Mouse (Mus musculus) midbrain, embryonic 12.5 days (tissue): ENCODE measurements around the gene Rnf6. TPM values are rescaled to one million over a fixed set of nuclear protein-coding genes. Genes with fewer than 3 reads are reported as not detected.
A peak's percentile ranks its signal among the peaks of the same experiment; 100 is the strongest.

Experiments
- ATAC-seq: fragments of 200-750 bp; cut with Nextera tagmentation; 2 replicates; pipeline ENCODE4 v1.8.0; 2017; ENCODE audit warnings: low read depth, moderate TSS enrichment, moderate library complexity; ENCODE audit not compliant: low FRiP score
- H3K27ac ChIP-seq: fragments of 300-500 bp; sonication (generic); replicated peaks from 2 replicates; pipeline ENCODE4 v1.5.1; 2016; ENCODE audit warnings: mild to moderate bottlenecking
- H3K27me3 ChIP-seq: fragments of 300-500 bp; sonication (generic); 2 replicates; pipeline ENCODE4 v1.6.1; 2016; ENCODE audit warnings: mild to moderate bottlenecking
- H3K36me3 ChIP-seq: fragments of 300-500 bp; sonication (generic); 2 replicates; pipeline ENCODE4 v1.6.1; 2016
- H3K4me1 ChIP-seq: fragments of 300-500 bp; sonication (generic); 2 replicates; pipeline ENCODE4 v1.6.1; 2016
- H3K4me2 ChIP-seq: fragments of 300-500 bp; sonication (generic); replicated peaks from 2 replicates; pipeline ENCODE4 v1.6.1; 2016; ENCODE audit warnings: mild to moderate bottlenecking, moderate library complexity
- H3K4me3 ChIP-seq: fragments of 300-500 bp; sonication (generic); 2 replicates; pipeline ENCODE4 v1.5.1; 2016; ENCODE audit warnings: mild to moderate bottlenecking
- H3K9ac ChIP-seq: fragments of 300-500 bp; sonication (generic); replicated peaks from 2 replicates; pipeline ENCODE4 v1.6.1; 2016; ENCODE audit warnings: mild to moderate bottlenecking, moderate library complexity
- H3K9me3 ChIP-seq: fragments of 300-500 bp; sonication (generic); 2 replicates; pipeline ENCODE4 v1.6.1; 2016; ENCODE audit warnings: mild to moderate bottlenecking
- WGBS: fragments of 180-500 bp; shearing (Covaris S2); methylation state at CpG from one replicate; pipeline ENCODE4 v1.1.7; 2016; 5-methylcytosine and 5-hydroxymethylcytosine counted together
- polyA plus RNA-seq: library from polyadenylated mRNA; unstranded; fragments of >200 nt; fragmentation: Nextera tagmentation; extraction: Ambion mirVana; gene quantifications from 2 replicates; pipeline ENCODE4 v1.2.1, GENCODE M21; 2016

The Rnf6 gene
- polyA plus RNA-seq, 1 experiment from 2014 or later: 25.5 TPM

DNA sequence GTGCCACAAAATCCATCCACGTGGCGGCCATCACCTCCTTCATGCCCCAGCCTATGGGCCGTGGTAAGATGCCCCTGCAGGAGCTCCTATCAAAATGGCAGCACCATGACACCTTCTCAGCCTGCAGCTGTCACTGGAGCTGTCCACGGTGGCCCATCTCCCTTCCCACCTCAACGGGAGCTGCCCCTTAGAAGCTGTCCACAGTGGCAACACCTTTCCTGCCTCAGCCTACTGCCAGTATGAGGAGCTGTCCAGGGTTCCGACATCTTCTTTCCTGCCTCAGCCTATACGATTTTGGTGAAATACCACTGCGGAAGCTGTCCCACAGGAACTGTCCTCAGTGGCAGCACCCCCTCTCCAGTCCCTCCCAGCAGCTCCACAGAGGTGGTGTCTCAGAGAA, 6.1 kb upstream of the Rnf6 start:
- H3K9ac ChIP-seq: no peak overlapping the region
- no peaks in the 10 kb centered on the region for H3K36me3 ChIP-seq
- H3K9me3 ChIP-seq: no peaks in the 10 kb centered on the region
- no peak overlapping the region for H3K4me2 ChIP-seq
- ATAC-seq: no peak
- no peaks in the 10 kb centered on the region for H3K27me3 ChIP-seq
- WGBS: 88% methylated on average over 8 of the region's 8 CpGs
- peaks cover 5% of the 10 kb centered on the region for H3K4me1 ChIP-seq
- no peak overlapping the region for H3K4me3 ChIP-seq
- no peak overlapping the region for H3K27ac ChIP-seq

DNA sequence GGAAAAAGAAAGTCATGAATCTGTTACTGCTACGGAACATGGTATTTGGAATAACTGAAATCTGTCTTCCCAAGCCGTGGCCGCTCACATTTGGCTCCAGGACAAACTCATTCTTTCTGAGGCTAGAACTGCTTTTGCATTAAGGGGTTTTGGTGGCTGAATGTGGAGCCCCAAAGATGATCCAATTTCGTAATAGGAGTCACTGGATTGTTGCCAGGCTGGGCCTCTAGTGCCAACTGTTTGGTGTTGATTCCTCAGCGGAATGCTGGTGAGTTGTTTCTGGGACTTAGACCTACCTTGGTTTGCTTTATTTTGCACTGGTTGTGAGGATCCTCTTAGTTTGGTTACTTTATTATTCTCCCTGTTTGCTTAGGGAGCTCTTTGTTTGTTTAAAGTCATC, 2.4 kb upstream of the Rnf6 start:
- H3K4me1 ChIP-seq: peaks cover 6% of the 10 kb centered on the region
- 0 out of 2 replicates have a peak, but pooled peaks cover 6% of the 10 kb centered on the region for H3K36me3 ChIP-seq
- 85% methylated on average over 5 of the region's 5 CpGs for WGBS
- no peak overlapping the region for H3K9ac ChIP-seq
- H3K4me2 ChIP-seq: no peak overlapping the region
- H3K27ac ChIP-seq: no peak overlapping the region
- H3K4me3 ChIP-seq: no peak overlapping the region
- no peak for ATAC-seq
- H3K27me3 ChIP-seq: no peaks in the 10 kb centered on the region
- H3K9me3 ChIP-seq: no peaks in the 10 kb centered on the region

- Histone ChIP-seq H3K36me3 (peaks cover 24% of the 10 kb centered on the region; the same call in 1 of the 2 replicates), H3K4me3 (peak overlapping the region; percentile 70), H3K27me3 (no peaks in the 10 kb centered on the region), H3K4me2 (peak overlapping the region; percentile 64), H3K9ac (peak overlapping the region; percentile 73), H3K4me1 (peaks cover 6% of the 10 kb centered on the region), H3K9me3 (no peaks in the 10 kb centered on the region), H3K27ac (peak overlapping the region; percentile 96)
- ATAC-seq: no peak
- WGBS: 33% methylated on average over 6 of the region's 6 CpGs
Measured at GRCm38 (mm10) chr5:146221722-146222121, 367 bp upstream of the Rnf6 start.

- Histone ChIP-seq H3K4me2 (peak overlapping the region; percentile 64), H3K27ac (peak overlapping the region; percentile 96; the same call in 1 of the 2 replicates)
Measured at GRCm38 (mm10) chr5:146220501-146220878, 865 bp downstream of the Rnf6 start.

GRCm38 (mm10) chr5:146205537-146205936, 15.8 kb downstream of the Rnf6 start:
- 95% methylated on average over 5 of the region's 5 CpGs for WGBS
- H3K36me3 ChIP-seq: peaks cover 88% of the 10 kb centered on the region

More at GRCm38 (mm10) chr5:146220501-146220878, 865 bp downstream of the Rnf6 start:
- Histone ChIP-seq H3K36me3 (peaks cover 34% of the 10 kb centered on the region), H3K27me3 (no peaks in the 10 kb centered on the region), H3K9ac (no peak overlapping the region; the same call in 1 of the 2 replicates), H3K4me3 (peak overlapping the region; percentile 70), H3K4me1 (peaks cover 6% of the 10 kb centered on the region), H3K9me3 (no peaks in the 10 kb centered on the region)
- peak; percentile 51; the same call in 1 of the 2 replicates for ATAC-seq
- WGBS: 8% methylated on average over 13 of the region's 13 CpGs

GRCm38 (mm10) chr5:146203921-146204320, 17.4 kb downstream of the Rnf6 start:
- no peak overlapping the region for H3K4me3 ChIP-seq
- no peak overlapping the region for H3K4me2 ChIP-seq
- 84% methylated on average over 2 of the region's 2 CpGs for WGBS
- H3K4me1 ChIP-seq: no peaks in the 10 kb centered on the region
- H3K9me3 ChIP-seq: no peaks in the 10 kb centered on the region
- ATAC-seq: no peak
- no peak overlapping the region for H3K27ac ChIP-seq
- H3K36me3 ChIP-seq: peaks cover 76% of the 10 kb centered on the region
- H3K27me3 ChIP-seq: no peaks in the 10 kb centered on the region
- no peak overlapping the region for H3K9ac ChIP-seq

More at GRCm38 (mm10) chr5:146205537-146205936, 15.8 kb downstream of the Rnf6 start:
- no peaks in the 10 kb centered on the region for H3K9me3 ChIP-seq
- no peak for ATAC-seq
- H3K9ac ChIP-seq: no peak overlapping the region
- no peaks in the 10 kb centered on the region for H3K27me3 ChIP-seq
- H3K4me2 ChIP-seq: no peak overlapping the region
- H3K4me3 ChIP-seq: no peak overlapping the region
- H3K4me1 ChIP-seq: no peaks in the 10 kb centered on the region
- no peak overlapping the region for H3K27ac ChIP-seq

- no peak for ATAC-seq
- 99% methylated on average over 6 of the region's 6 CpGs for WGBS
Measured at GRCm38 (mm10) chr5:146200580-146200979, 20.8 kb downstream of the Rnf6 start.

GRCm38 (mm10) chr5:146199540-146199939, 21.8 kb downstream of the Rnf6 start:
- Histone ChIP-seq H3K4me2 (no peak overlapping the region), H3K27ac (no peak overlapping the region), H3K9me3 (no peaks in the 10 kb centered on the region), H3K4me3 (no peak overlapping the region), H3K9ac (no peak overlapping the region), H3K27me3 (no peaks in the 10 kb centered on the region), H3K36me3 (peaks cover 33% of the 10 kb centered on the region), H3K4me1 (no peaks in the 10 kb centered on the region)
- no peak for ATAC-seq
- 85% methylated on average over 2 of the region's 2 CpGs for WGBS

More at GRCm38 (mm10) chr5:146200580-146200979, 20.8 kb downstream of the Rnf6 start:
- no peaks in the 10 kb centered on the region for H3K27me3 ChIP-seq
- H3K36me3 ChIP-seq: peaks cover 43% of the 10 kb centered on the region
- H3K4me1 ChIP-seq: no peaks in the 10 kb centered on the region
- no peak overlapping the region for H3K9ac ChIP-seq
- H3K27ac ChIP-seq: no peak overlapping the region
- no peaks in the 10 kb centered on the region for H3K9me3 ChIP-seq
- no peak overlapping the region for H3K4me2 ChIP-seq
- H3K4me3 ChIP-seq: no peak overlapping the region

DNA sequence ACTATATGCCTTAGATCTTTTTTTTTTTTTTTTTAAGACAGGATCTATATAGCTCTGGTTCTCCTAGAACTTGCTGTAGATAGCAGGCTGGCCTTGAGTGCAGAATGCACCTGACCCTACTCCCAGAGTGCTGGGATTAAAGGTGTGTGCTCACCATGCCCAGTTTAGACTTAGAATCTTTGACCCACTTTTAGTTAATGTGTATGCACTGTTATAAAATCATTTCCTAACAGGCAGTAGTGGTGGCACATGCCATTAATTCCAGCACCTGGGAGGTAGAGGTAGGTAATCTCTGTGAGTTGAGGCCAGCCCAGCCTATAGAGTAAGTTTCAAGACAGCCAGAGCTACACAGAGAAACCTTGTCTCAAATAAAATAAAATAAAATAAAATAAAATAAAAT, 22.3 kb downstream of the Rnf6 start:
- Histone ChIP-seq H3K27me3 (no peaks in the 10 kb centered on the region), H3K4me1 (no peaks in the 10 kb centered on the region), H3K36me3 (peaks cover 28% of the 10 kb centered on the region), H3K4me2 (no peak overlapping the region), H3K9me3 (no peaks in the 10 kb centered on the region), H3K4me3 (no peak overlapping the region), H3K27ac (no peak overlapping the region), H3K9ac (no peak overlapping the region)
- no peak for ATAC-seq

DNA sequence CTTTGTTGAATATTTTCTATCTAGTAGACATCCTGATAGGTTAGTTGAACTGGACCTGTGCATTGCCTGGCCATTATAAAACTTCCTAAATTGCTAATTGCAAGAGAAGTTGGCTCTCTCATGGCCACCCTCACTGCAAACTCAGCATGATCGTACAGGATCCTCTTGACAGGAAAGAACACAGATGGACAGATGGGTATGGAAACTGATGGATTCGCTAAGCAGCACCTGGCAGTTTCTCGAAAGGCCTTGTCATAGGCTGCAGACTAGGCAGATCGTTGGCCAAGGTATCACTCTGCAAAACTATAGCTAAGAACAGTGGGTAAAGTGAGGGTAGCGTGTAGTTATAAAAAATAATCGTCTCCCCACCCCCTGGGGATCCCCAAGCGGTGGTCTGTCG, 28.0 kb downstream of the Rnf6 start:
- WGBS: 87% methylated on average over 8 of the region's 8 CpGs
- no peak for ATAC-seq
- H3K27ac ChIP-seq: no peak overlapping the region
- no peaks in the 10 kb centered on the region for H3K36me3 ChIP-seq
- H3K4me3 ChIP-seq: no peak overlapping the region
- H3K27me3 ChIP-seq: no peaks in the 10 kb centered on the region
- H3K9ac ChIP-seq: no peak overlapping the region
- no peaks in the 10 kb centered on the region for H3K9me3 ChIP-seq
- no peak overlapping the region for H3K4me2 ChIP-seq
- no peaks in the 10 kb centered on the region for H3K4me1 ChIP-seq

GRCm38 (mm10) chr5:146190501-146191269, 30.7 kb downstream of the Rnf6 start:
- Histone ChIP-seq H3K9me3 (no peaks in the 10 kb centered on the region), H3K27me3 (no peaks in the 10 kb centered on the region), H3K4me1 (no peaks in the 10 kb centered on the region), H3K9ac (no peak overlapping the region), H3K4me2 (no peak overlapping the region), H3K27ac (no peak overlapping the region), H3K36me3 (no peaks in the 10 kb centered on the region), H3K4me3 (no peak overlapping the region)
- ATAC-seq: no peak
- 59% methylated on average over 3 of the region's 3 CpGs for WGBS

DNA sequence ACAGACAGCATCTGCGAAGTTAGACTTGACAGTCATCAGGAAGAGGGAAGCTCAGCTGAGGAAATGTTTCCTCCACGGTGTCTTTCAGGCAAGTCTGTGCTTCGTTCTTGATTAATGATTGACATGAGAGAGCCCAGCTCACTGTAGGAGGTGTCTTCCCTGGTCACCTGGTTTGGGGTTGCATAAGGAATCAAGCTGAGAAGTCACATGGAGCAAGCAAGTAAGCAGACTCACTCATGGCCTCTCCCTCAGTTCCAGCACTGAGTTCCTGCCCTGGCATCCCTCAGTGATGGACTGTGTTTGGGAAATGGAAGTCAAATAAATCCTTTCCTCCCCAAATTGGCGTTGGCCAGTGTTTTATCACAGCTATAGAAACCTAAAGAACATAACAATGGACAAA, 31.3 kb downstream of the Rnf6 start:
- no peak overlapping the region for H3K27ac ChIP-seq
- no peak for ATAC-seq
- 78% methylated on average over 4 of the region's 4 CpGs for WGBS
- H3K36me3 ChIP-seq: no peaks in the 10 kb centered on the region
- no peak overlapping the region for H3K4me2 ChIP-seq
- no peak overlapping the region for H3K9ac ChIP-seq
- H3K27me3 ChIP-seq: no peaks in the 10 kb centered on the region
- H3K4me1 ChIP-seq: no peaks in the 10 kb centered on the region
- H3K9me3 ChIP-seq: no peaks in the 10 kb centered on the region
- H3K4me3 ChIP-seq: no peak overlapping the region
